Mouse (Mus musculus): ENCODE data around the gene Arhgap23. TPM values are rescaled to one million over a fixed set of nuclear protein-coding genes. Genes with fewer than 3 reads are reported as not detected.

The Arhgap23 gene
- total RNA-seq, 2 experiments from 2014 or later, result 10.5 to 12.2 TPM

DNA sequence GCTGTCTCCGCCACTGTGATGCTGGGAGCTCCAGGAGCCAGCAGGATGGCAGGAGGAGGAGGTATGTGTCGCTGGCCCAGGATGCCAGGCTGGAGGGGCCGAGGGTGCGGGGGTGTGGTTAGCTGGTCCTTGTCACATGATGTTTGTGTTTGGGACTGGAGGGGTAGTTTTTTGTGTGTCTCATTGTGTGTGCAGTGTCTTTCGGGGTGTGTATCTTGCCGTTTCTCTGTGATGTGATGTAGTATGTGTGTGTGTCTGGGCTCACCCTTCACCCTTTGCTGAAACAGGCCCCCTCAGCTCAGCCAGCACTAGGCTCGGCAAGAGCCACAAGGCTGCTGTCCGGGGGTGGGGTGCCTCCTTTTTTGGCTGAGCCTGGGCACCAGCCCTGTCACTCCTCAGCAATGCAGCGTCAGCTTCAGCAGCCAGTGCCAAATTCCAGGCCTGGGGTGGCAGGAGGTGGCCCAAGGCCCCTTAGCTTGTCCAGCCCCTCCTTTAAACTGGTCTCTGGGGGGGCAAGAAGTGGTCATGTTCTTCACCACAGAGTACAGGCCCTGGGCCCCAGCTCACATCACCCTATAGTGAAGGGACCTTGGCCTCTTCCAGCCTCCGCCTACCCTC is 35.1 kb downstream of the Arhgap23 start:
- peak; percentile 58 for DNase-seq
- intact Hi-C loops (cut with DNase I; ENCODE audit: low total_unique reads), result no loop called here

DNA sequence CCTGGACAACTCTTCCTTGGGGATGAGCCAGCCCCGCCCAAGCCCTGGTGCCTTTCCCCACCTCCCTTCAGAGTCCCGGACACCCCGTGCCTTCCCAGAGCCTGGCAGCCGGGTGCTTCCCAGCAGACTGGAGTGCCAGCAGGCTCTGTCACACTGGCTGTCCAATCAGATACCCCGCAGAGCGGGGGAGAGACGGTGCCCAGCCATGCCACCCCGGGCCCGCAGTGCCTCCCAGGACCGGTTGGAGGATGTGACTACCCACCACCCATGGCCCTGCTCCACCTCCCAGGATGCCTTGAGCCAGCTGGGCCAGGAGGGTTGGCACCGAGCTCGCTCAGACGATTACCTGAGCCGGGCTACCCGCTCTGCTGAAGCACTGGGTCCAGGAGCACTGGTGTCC is 36.3 kb downstream of the Arhgap23 start:
- no peak for DNase-seq
- intact Hi-C loops (cut with DNase I; ENCODE audit: low total_unique reads), result no loop called here

DNA sequence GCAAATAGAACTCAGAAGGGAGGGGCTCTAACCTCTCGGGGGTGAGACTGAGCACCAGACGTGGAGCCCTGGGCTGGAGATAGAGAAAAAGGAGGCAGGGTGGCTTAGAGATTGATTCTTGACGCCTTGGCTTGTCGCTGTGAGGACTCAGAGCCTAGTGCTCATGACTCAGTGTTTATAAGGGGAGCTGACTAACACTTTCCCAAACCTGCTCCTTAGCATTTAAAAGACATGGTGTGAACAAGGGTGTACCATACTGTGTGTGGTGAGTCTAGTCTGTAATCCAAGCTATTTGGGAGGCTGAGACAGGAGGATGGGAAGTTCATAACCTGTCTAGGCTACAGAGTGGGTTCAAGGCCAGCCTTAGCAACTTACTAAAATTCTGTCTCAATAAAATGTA is 41.8 kb downstream of the Arhgap23 start:
- intact Hi-C loops (cut with DNase I; ENCODE audit: low total_unique reads), result no loop called here
- DNase-seq, result no peak

DNA sequence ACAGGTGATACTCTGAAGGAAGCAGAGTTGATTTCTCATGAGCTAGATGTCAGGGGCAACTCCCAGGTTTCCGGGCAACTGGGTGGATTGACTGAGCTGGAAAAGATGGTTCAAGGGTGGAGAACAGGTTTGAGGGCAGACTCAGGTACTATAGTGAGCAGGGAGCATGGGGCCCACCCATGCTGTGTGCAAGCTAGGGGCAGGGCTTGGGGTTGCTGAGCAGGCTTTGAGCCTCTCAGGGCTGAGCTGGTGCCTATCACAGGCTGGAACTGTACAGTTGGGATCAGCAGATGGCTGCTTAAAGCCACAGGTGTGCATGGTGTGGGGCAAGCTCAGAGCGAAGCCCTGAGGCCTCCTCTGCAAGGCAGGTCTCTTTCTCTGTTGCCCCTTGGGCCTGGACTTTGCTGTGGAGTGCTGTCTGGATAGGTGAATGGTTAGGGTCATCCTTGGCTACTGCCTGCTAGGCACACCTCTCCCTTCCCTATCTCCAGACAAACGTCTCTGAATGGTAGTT is 46.0 kb downstream of the Arhgap23 start:
- DNase-seq, result no peak
- intact Hi-C loops (cut with DNase I; ENCODE audit: low total_unique reads), result no loop called here

DNA sequence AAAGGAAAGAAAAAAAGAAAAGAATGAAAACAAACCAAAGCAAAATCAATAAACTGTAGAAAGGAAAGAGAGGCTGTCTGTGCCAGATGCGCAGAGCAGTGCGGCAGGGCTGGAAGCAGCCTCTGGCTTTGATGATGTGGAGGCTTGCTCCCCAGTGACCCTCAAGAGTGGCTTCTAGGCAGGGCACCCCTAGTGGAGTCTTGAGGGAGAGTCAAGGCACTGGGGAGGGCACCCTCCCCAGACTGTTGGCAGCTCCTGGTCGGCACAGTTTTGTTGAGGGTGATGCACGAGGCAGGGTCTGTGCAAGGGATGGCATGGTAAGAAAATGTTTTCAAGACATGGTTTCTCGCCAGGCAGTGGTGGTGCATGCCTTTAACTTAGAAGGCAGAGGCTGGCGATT is 47.2 kb downstream of the Arhgap23 start:
- intact Hi-C loops (cut with DNase I; ENCODE audit: low total_unique reads), result no loop called here
- no peak for DNase-seq

DNA sequence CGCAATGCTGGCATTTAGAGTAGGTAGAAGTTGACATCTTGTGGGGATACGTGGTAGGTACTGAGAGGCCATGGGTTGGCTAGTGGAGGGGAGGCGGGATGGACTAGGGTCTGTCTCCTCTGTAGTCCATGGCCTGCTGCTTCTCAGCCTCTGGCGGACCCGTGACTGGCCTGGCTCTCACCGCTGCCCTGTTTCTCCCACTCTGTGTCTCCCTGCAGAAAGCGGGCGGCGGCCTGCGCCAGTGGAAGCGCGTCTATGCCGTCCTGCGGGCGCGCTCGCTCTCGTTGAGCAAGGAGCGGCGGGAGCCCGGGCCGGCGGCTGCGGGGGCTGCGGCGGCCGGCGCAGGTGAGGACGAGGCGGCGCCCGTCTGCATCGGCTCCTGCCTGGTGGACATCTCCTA is 47.8 kb downstream of the Arhgap23 start:
- DNase-seq, result no peak
- intact Hi-C loops (cut with DNase I; ENCODE audit: low total_unique reads), result no loop called here

DNA sequence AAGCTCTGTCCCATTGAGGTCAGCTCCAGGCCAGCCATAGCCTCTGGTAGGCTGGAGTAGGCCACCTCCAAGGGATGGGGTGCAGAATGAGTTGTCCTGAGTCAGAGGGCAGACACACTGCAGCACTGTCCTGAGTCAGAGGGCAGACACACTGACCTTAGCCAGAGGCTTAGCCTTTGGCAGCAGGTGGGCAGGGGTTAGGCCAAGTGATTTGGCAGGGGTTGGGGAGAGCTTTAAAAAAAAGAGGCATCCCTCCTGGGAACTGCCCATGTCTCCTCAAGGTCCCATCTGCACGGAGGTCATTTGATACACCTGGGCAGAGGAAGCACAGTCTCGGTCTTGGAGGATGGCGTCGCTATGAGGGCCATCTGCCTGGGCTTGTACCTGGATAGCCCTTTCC is 48.7 kb downstream of the Arhgap23 start:
- peak; percentile 38 for DNase-seq
- intact Hi-C loops (cut with DNase I; ENCODE audit: low total_unique reads), result no loop called here

DNA sequence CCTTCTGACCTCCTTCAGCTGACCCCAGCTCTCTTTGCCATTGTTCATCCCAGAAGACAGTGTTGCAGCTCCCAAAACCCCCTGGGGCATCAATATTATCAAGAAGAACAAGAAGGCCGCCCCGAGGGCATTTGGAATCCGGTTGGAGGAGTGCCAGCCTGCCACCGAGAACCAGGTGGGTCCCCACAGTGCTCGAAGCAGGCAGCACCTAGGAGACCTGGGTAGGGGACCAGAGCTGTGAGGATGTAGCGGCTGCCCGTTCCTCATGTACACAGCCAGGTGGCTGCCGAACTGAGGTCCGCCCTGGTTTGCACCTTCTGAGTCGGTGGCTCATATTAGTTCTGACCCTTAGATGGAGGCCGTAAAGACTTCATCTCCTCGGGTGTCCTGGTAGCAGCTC is 50.6 kb downstream of the Arhgap23 start:
- intact Hi-C loops (cut with DNase I; ENCODE audit: low total_unique reads), result loop anchor here (5.0 kb wide), 1 partner anchor 104 kb away; the partner anchor contains the start of gene Socs7
- no peak for DNase-seq

DNA sequence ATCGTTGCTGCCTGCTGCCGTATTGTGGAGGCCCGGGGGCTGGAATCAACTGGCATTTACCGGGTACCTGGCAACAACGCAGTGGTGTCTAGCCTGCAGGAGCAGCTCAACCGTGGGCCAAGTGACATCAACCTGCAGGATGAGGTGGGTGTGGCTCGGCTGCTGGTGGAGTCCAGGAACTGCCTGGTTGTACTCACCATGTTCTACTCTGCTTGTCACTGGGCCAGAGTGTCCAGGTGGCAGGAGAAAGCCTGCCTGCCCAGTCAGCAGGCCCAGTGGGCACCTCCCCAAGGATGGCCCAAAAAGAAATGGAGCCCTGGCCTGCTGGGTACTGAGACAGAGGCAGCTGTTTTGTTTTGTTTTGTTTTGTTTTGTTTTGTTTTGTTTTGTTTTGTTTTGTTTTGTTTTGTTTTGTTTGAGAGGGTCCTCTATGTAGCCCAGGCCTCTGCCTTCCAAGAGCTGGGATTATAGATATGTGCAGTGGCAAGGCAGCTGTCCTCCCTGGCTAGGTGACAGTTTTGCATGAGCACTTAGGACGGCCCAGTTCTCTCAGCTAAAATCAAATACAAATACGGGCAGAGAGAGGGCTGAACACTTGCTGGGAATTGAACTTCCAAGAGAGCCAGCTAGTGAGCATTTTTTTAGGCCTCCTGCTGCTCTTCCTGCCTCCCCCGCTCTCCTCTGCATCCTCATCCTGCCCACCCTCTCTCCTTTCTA is 51.3 kb downstream of the Arhgap23 start:
- DNase-seq, result peak; percentile 54
- intact Hi-C loops (cut with DNase I; ENCODE audit: low total_unique reads), result loop anchor here (5.0 kb wide), 1 partner anchor 104 kb away; the partner anchor contains the start of gene Socs7

DNA sequence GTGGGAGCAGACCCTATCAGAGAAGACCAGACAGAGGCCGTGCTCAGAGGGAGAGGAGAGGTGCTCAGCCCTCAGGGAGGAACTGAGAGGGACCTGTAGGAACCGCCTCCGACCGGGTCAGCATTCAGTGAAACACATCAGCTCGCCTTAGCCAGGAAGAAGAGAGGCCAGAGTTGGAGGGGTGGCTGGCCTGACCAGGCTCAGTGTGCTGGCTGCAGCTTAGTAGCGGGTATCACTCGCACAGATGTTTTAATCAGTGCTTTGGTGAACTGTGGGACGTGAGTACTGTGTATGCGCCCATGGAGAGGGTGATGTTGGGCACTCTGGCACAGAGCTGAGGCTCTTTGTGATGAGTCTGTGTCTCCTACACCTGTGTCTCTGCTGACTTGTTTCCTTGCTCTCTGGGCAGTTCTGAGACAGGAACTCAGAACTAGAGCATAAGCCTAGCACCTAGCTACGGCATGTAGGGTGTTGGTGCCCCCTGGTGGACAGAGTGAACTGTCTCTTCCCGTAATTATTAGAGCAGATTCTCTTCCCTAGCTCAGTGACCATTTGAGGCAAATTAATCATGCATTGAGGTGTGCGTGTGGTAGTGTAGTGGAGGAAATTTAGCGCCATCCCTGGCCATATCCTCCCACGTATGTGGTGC is 53.4 kb downstream of the Arhgap23 start:
- peak; percentile 87 for DNase-seq
- intact Hi-C loops (cut with DNase I; ENCODE audit: low total_unique reads), result loop anchor here (2.0 to 5.0 kb wide), 2 partner anchors 36 to 106 kb away; partner anchors contain the start of gene Socs7

DNA sequence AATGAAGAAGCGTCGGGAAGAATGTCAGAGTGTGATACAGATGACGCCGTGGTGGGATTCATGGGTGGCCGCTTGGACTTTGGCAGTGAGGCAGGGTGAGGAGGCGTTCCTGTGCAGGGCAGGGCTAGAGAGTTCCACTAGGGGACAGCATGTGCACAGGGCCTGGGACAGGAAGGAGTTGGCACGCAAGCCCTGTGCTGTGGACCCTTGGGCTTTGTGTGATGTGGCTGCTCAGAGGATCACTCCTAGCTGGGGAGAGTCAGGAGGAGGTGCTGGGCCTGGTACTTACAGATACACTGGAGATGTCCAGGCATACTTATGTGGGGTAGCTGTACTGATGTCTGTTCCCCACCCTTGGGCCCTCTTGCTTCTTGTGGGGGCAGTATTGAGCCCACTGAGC is 54.5 kb downstream of the Arhgap23 start:
- intact Hi-C loops (cut with DNase I; ENCODE audit: low total_unique reads), result loop anchor here (2.0 to 5.0 kb wide), 2 partner anchors 37 to 108 kb away; partner anchors contain the start of gene Socs7
- DNase-seq, result no peak

DNA sequence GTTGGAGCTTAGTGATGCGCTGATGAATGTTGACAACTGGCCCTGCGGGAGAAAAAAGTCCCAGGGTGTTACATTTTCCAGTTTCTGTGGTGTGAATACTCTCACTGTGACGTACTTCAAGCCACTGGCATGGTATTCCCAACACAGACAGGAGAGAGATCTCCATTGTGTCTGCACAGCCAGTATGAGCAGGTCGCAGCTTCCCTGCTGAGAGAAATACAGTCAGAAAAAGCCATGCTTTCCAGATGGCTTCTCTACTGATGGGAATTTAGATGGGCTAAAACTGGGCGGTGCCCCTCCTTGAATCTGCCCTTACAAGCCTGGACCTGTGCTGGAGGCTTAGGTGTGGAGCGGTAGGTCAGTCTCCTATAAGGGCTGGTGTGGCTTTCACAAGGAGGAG is 55.9 kb downstream of the Arhgap23 start:
- DNase-seq, result no peak
- intact Hi-C loops (cut with DNase I; ENCODE audit: low total_unique reads), result no loop called here

DNA sequence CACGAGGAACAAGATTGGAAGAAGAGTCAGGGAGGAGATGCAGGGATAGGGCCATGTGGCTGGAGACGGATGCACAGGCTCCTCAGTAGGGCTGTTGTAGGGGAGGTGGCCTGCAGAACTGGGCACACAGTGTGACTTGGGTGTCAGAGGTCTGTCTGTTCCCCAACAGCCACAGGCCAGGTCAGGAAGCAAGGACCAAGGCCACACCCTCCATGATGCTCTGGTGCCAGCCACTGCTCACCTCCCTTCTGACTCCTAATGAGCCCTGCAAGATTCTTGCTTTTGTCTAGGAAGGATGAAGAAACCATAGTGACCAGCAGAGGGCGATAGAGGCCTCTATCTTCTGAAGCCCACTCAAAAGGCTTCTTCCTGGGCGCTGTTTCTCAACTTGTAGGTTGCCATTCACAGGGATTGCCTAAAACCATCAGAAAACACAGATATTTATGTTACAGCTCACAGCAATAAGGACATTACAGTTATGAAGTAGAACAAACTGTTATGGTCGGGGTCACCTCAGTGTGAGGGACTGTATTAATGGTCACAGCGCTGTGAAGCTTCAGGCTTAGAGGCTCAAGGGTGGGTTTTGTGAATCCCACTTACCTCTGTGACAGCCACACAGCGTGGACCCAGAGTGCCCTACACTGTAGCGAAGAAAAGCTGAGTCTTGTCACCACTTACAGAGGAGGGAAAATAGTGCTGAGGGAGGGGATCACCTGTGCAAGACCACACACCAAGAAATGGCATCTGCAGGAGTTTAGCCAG is 61.2 kb downstream of the Arhgap23 start:
- intact Hi-C loops (cut with DNase I; ENCODE audit: low total_unique reads), result loop anchor here (5.0 kb wide), 1 partner anchor 146 kb away; no protein-coding TSS in a partner anchor
- DNase-seq, result peak; percentile 26

DNA sequence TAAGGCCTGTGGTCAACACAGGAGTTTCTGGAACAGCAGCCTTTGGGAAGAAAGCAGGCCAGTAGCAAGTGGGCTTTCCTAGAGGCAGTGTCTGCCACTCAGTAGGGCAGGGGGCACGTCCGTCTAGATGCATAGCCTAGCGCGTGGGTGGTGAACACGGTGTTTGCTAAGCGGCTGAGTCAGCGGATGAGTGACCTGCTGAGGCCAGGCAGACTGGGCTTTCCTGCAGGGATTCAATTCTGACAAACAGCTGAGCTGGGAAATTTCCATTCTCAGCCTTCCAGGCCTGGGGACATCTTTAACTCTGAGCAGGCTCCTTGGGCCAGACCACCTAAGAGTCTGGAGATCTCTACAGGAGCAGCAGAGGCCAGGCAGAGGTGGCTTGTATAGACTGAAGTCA is 62.1 kb downstream of the Arhgap23 start:
- intact Hi-C loops (cut with DNase I; ENCODE audit: low total_unique reads), result loop anchor here (5.0 kb wide), 1 partner anchor 145 kb away; no protein-coding TSS in a partner anchor
- no peak for DNase-seq

DNA sequence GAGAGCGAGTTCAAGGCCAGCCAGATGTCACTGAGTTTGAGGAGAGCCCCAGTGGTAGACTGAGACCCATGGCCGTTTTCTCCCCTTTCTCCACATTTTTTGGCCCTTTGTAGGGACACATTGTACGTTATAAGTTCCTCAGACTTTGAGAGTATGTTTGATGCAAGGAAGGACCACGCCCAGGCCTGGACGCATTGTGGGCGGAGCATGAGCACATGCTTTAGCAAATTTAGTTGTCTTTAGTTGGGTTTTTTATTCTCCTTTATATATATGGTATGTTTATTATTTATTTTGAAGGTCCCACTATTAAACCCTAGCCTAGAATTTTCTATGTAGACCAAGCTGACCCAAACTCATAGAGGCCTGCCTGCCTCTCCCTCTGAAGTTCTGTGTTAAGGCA is 63.0 kb downstream of the Arhgap23 start:
- intact Hi-C loops (cut with DNase I; ENCODE audit: low total_unique reads), result loop anchor here (5.0 kb wide), 1 partner anchor 144 kb away; no protein-coding TSS in a partner anchor
- DNase-seq, result no peak

DNA sequence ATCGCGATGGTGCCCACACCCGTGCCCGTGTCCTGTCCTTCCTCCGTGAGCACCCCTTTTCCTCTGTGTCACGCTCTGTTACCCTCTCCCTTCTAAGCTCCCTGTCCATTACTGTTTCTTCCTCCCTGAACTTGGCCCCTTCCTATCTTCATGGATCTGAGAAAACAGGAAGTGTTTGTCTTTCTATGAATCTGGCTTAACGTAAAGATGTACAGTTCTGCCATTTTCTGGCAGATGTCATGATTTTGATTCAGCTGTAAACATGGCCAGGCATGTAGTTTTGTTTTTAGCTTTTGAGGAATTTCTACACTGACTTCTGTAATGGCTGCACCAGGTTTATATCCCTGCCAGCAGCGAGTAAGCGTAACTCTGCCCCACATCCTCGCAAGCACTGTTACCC is 63.8 kb downstream of the Arhgap23 start:
- DNase-seq, result no peak
- intact Hi-C loops (cut with DNase I; ENCODE audit: low total_unique reads), result loop anchor here (5.0 kb wide), 1 partner anchor 143 kb away; no protein-coding TSS in a partner anchor

DNA sequence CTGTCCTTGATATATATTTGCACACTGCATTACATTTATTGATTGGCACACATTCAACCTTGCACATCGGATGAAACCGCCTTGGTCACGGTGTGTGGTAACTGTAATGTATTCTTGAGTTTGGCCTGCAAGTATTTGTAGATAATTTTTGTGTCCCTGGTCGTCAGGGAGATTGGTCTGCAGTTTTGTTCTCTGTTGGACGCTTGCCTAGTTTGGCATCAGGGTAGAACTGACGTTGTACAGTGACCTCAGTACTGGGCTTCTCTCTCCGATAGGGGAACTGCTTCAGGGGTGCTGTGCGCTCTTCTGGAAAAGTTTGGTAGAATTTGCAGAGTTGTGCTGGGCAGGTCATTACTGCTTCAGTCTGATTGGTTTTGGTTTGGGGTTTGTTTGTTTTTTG is 64.5 kb downstream of the Arhgap23 start:
- intact Hi-C loops (cut with DNase I; ENCODE audit: low total_unique reads), result loop anchor here (5.0 to 10.0 kb wide), 2 partner anchors 95 to 142 kb away; partner anchors contain the start of gene Srcin1
- no peak for DNase-seq

DNA sequence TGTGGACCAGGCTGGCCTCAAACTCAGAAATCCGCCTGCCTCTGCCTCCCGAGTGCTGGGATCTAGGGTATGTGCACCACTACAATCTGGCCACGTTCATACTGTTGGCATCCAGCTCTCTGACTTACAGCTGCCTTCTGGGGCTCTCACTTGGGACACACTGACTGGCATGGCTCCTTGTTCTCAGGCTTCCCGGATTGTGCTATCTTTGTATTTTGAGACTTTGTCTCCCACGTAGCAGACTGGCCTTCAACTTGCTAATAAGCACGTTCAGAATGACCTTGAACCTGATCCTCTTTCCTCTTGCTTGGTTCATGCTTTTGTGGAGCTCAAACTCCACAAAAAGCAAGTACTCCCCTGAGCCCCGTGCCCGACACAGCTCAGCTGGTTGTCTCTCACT is 70.3 kb downstream of the Arhgap23 start:
- no peak for DNase-seq
- intact Hi-C loops (cut with DNase I; ENCODE audit: low total_unique reads), result loop anchor here (10.0 kb wide), 1 partner anchor 89 kb away; the partner anchor contains the start of gene Srcin1

DNA sequence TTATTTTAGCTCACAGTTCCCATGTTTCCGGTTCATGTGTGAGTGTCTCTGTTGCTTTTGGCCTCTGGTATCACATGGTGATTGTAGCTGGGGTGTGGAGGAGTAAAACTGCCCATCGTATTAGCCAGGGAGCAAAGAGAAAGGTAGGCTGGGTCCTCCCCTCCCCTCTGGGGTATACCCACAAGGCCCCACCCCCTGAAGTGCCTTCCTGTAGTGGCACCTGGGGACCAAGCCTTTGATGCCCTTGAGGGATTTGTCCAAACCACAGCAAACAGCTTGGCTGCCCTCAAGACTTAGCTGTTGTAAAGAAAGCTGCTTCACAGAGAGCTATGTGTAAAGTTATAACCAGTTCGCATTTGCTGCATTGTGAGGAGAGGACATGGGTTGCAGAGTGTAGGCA is 72.3 kb downstream of the Arhgap23 start:
- intact Hi-C loops (cut with DNase I; ENCODE audit: low total_unique reads), result loop anchor here (10.0 kb wide), 1 partner anchor 87 kb away; the partner anchor contains the start of gene Srcin1

More for the DNA sequence above, 72.3 kb downstream of the Arhgap23 start:
- no peak for DNase-seq

Data from gastrocnemius, postnatal 14 days (tissue).